Mouse (Mus musculus) limb, embryonic 11.5 days (tissue): ENCODE data around the gene Cxcl12. TPM values are rescaled to one million over a fixed set of nuclear protein-coding genes. Genes with fewer than 3 reads are reported as not detected.

Experiments used
- ATAC-seq: fragments of 200-750 bp; cut with Nextera tagmentation; 2 replicates; pipeline ENCODE4 v1.8.0; 2017; ENCODE audit warnings: low read depth; ENCODE audit not compliant: insufficient number of reproducible peaks, low FRiP score, low TSS enrichment
- DNase-seq: peaks from one replicate; pipeline ENCODE4 v3.0.0-alpha.2; 2015; ENCODE audit warnings: low spot score
- H3K27ac ChIP-seq: fragments of 300-500 bp; sonication (generic); replicated peaks from 2 replicates; pipeline ENCODE4 v1.5.1; 2014; ENCODE audit warnings: low read depth, mild to moderate bottlenecking, low read length
- H3K27me3 ChIP-seq: fragments of 300-500 bp; sonication (generic); 2 replicates; pipeline ENCODE4 v1.6.1; 2014; ENCODE audit warnings: mild to moderate bottlenecking, low read length, mixed read lengths; ENCODE audit not compliant: control insufficient read depth, insufficient read depth
- H3K36me3 ChIP-seq: fragments of 300-500 bp; sonication (generic); 2 replicates; pipeline ENCODE4 v1.6.1; 2014; ENCODE audit warnings: mild to moderate bottlenecking, low read length, moderate library complexity, mixed read lengths; ENCODE audit not compliant: control insufficient read depth, insufficient read depth
- H3K4me1 ChIP-seq: fragments of 300-500 bp; sonication (generic); 2 replicates; pipeline ENCODE4 v1.6.1; 2014; ENCODE audit warnings: low read length, mixed read lengths; ENCODE audit not compliant: control insufficient read depth, insufficient read depth
- H3K4me2 ChIP-seq: fragments of 300-500 bp; sonication (generic); 2 replicates; pipeline ENCODE4 v1.6.1; 2014; ENCODE audit warnings: low read depth, mild to moderate bottlenecking, moderate library complexity; ENCODE audit not compliant: severe bottlenecking
- H3K4me3 ChIP-seq: fragments of 300-500 bp; sonication (generic); 2 replicates; pipeline ENCODE4 v1.5.1; 2014; ENCODE audit warnings: low read depth, low read length
- H3K9ac ChIP-seq: fragments of 300-500 bp; sonication (generic); 2 replicates; pipeline ENCODE4 v1.6.1; 2014; ENCODE audit warnings: mild to moderate bottlenecking, low read length
- H3K9me3 ChIP-seq: fragments of 300-500 bp; sonication (generic); 2 replicates; pipeline ENCODE4 v1.6.1; 2016; ENCODE audit warnings: low read length; ENCODE audit not compliant: control insufficient read depth
- WGBS: fragments of 180-500 bp; shearing (Covaris S2); extraction: QIAGEN DNeasy Blood & Tissue Kit; methylation state at CpG from one replicate; pipeline ENCODE4 v1.1.7; 2014; 5-methylcytosine and 5-hydroxymethylcytosine counted together
- polyA plus RNA-seq: library from polyadenylated mRNA; unstranded; fragments of >200 nt; fragmentation: Nextera tagmentation; extraction: Ambion mirVana; gene quantifications from 2 replicates; pipeline ENCODE4 v1.2.1, GENCODE M21; 2014

Gene Cxcl12
- polyA plus RNA-seq, 1 experiment from 2014 or later, result 86.0 TPM

GRCm38 (mm10) chr6:117202856-117203400 is 34.6 kb downstream of the Cxcl12 start:
- no peak for DNase-seq
- Histone ChIP-seq H3K9me3 (no peaks in the 10 kb centered on the region), H3K9ac (no peak overlapping the region), H3K36me3 (no peaks in the 10 kb centered on the region), H3K4me1 (no peaks in the 10 kb centered on the region), H3K4me2 (no peak overlapping the region), H3K27me3 (no peaks in the 10 kb centered on the region), H3K4me3 (no peak overlapping the region), H3K27ac (no peak overlapping the region)
- 80% methylated on average over 2 of the region's 2 CpGs for WGBS
- no peak for ATAC-seq

DNA sequence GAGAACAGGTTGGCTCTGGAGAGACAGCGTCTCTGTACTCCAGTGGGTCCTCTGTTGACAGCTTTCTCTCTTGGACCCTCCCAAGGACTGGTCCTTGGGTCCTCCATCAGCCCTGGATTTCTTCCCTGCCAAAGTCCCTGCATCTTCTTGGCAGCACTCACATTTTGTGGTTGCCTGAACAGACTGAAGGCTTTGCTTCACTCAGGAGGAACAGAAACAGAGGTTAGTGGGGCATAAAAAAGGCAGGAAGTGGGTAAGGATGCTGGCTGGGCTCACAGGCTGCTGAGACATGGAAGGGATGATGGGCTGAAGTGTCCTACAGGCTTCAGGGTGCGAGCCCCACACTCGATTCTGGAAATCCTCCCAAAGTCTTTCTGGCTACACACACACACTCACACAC is 35.8 kb downstream of the Cxcl12 start:
- Histone ChIP-seq H3K27ac (no peak overlapping the region), H3K9me3 (no peaks in the 10 kb centered on the region), H3K27me3 (no peaks in the 10 kb centered on the region), H3K4me3 (no peak overlapping the region), H3K36me3 (no peaks in the 10 kb centered on the region), H3K4me2 (no peak overlapping the region), H3K4me1 (no peaks in the 10 kb centered on the region), H3K9ac (no peak overlapping the region)
- DNase-seq, result no peak
- 93% methylated on average over 3 of the region's 3 CpGs for WGBS
- no peak for ATAC-seq

DNA sequence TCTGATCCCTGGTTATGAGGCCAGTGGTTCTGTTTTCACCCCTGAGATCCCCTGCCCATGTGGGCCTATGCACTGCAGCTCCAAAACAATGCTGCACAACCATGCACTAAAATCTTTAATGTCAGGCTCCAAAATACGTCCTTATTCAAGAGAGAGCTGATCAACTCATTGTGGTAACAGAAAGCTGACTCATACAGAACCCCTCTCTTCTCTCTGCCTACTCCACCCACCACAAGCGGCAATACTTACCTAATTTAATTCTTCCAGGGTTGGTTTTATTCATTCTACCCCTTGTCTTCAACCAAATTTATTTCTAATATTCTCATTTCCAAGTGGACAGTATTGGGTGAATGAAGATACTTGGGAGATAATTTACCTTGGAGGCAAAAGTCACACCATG is 38.5 kb downstream of the Cxcl12 start:
- ATAC-seq (no peak), DNase-seq (no peak)
- Histone ChIP-seq H3K9ac (no peak overlapping the region), H3K4me1 (no peaks in the 10 kb centered on the region), H3K9me3 (no peaks in the 10 kb centered on the region), H3K27me3 (no peaks in the 10 kb centered on the region), H3K4me2 (no peak overlapping the region), H3K27ac (no peak overlapping the region), H3K36me3 (no peaks in the 10 kb centered on the region), H3K4me3 (no peak overlapping the region)
- 87% methylated on average over 2 of the region's 2 CpGs for WGBS

DNA sequence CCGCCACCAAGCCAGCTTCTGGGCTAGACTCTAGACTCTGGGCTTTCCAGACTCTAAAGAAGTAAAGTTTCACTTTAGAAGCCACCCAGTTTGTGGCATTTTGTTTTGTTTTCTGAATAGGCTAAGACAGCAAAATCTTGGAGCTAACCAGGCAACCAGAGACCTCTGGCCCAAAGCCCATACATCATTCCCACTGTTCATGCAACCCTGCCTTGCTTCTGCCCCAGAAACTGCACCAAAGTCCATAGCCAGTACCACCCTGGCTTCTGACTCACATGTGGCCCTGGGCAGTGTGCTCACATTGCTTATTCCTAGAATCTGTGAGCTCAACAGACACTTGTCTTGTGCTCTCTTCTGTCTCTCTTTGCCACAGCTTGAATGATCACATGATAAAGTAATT is 39.0 kb downstream of the Cxcl12 start:
- DNase-seq (no peak), ATAC-seq (no peak)
- no peaks in the 10 kb centered on the region for H3K36me3 ChIP-seq
- no peaks in the 10 kb centered on the region for H3K9me3 ChIP-seq
- H3K4me3 ChIP-seq, result no peak overlapping the region
- 96% methylated on average over 1 of the region's 1 CpGs for WGBS
- H3K4me2 ChIP-seq, result no peak overlapping the region
- no peak overlapping the region for H3K27ac ChIP-seq
- no peaks in the 10 kb centered on the region for H3K27me3 ChIP-seq
- H3K9ac ChIP-seq, result no peak overlapping the region
- H3K4me1 ChIP-seq, result no peaks in the 10 kb centered on the region

DNA sequence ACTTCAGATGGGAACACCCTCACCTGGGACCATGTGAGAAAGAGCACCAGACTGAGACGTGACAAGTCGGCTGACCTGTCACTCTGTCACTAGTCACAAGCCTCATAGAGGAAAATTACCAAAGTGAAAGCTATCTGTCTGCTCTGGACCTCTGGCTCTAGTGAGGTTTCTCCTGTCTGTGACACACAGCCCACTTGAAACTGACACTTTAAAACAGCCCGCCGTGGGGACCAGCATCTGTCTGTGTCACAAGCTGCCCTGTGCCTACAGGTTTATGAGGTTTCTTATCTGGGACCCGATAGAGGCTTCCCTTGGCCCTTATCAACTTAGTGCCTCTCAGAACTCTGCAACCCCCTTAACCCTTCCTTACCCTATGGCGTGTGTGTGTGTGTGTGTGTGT is 41.8 kb downstream of the Cxcl12 start:
- H3K4me1 ChIP-seq, result no peaks in the 10 kb centered on the region
- no peak for ATAC-seq
- no peak overlapping the region for H3K4me3 ChIP-seq
- H3K9me3 ChIP-seq, result no peaks in the 10 kb centered on the region
- H3K27me3 ChIP-seq, result no peaks in the 10 kb centered on the region
- 46% methylated on average over 6 of the region's 6 CpGs for WGBS
- H3K9ac ChIP-seq, result no peak overlapping the region
- DNase-seq, result no peak
- no peak overlapping the region for H3K4me2 ChIP-seq
- H3K36me3 ChIP-seq, result no peaks in the 10 kb centered on the region
- no peak overlapping the region for H3K27ac ChIP-seq

DNA sequence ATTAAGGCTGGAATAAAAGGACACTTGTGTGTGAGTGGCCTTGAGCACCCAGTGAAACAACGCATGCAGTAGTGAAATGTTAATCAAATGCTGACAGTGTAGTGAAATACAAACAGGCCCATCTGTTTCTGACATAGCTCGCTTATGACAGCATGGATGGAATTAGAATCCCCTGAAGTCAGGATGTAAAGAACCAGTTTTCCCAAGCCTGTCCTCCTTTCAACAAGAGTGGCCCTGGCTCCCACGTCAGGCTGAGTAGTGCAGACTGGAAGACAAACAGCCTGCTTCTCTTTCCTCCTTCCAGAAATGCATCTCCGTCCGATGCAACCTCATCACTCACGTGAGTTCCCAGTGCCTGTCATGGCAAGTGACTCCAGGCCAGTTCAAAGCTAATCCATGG is 42.2 kb downstream of the Cxcl12 start:
- 43% methylated on average over 6 of the region's 6 CpGs for WGBS

DNA sequence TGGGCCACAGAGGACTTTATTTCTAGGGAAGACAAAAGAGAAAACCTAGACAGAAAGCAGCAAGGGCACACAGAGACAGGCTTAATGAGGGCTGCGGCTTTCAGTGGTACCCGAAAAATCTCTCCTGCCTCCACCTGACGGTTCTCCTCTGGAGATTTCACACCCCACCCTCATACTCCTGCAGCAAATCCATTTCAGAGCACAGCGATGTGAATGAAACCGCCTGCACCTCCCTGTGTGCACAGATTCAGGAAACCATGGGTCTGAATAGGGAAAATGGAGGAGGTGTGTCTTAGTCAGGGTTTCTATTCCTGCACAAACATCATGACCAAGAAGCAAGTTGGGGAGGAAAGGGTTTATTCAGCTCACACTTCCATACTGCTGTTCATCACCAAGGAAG is 46.2 kb downstream of the Cxcl12 start:
- Histone ChIP-seq H3K9ac (no peak overlapping the region), H3K4me2 (no peak overlapping the region), H3K4me1 (no peaks in the 10 kb centered on the region), H3K27me3 (no peaks in the 10 kb centered on the region), H3K9me3 (no peaks in the 10 kb centered on the region), H3K4me3 (no peak overlapping the region), H3K36me3 (no peaks in the 10 kb centered on the region), H3K27ac (no peak overlapping the region)
- ATAC-seq, result no peak
- DNase-seq, result no peak
- WGBS, result 86% methylated on average over 5 of the region's 5 CpGs

More for the DNA sequence above, 42.2 kb downstream of the Cxcl12 start:
- H3K9me3 ChIP-seq, result no peaks in the 10 kb centered on the region
- H3K27ac ChIP-seq, result no peak overlapping the region
- H3K27me3 ChIP-seq, result no peaks in the 10 kb centered on the region
- no peaks in the 10 kb centered on the region for H3K4me1 ChIP-seq
- H3K9ac ChIP-seq, result no peak overlapping the region
- no peaks in the 10 kb centered on the region for H3K36me3 ChIP-seq
- no peak overlapping the region for H3K4me2 ChIP-seq
- DNase-seq, result no peak
- H3K4me3 ChIP-seq, result no peak overlapping the region
- no peak for ATAC-seq

DNA sequence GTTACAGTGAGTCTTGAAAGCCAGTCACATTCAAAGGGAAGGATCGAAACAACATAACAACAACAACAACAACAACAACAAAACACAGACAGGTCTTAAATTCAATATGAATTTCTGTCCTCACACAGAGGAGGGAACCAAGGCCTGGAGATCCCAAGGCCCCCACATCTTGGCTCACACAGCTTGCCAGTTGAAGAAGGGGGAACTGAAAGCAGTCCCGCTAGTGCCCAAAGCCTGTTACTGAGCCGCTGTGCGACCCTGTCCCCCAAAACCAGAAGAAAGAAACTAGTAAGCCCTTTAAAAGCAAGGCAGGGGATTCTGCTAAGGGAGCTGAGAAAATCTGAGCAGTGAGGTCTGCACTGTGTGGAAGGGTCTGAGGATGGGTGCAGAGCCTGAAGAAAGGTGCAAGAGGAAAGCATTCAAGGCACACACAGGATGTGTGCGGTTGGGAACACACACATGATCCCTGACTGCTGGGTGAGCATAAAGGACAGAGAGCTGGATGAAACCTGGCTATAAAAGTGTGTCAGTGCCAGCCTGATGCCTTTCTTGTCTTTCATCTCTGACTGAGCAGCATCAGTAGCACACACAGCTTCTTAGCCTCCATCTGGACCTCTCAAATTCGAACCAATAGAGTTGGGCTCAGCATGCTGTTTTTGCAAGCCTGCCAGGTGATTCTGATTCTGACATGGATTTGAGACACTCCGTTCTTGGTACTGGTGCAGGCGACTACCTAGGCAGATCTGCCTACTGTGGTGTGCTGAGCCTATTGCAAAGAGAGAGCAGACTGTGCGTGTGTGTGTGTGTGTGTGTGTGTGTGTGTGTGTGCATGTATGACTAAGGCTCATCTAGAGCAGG is 50.3 kb downstream of the Cxcl12 start:
- DNase-seq (no peak), ATAC-seq (no peak)
- no peaks in the 10 kb centered on the region for H3K27me3 ChIP-seq
- H3K4me3 ChIP-seq, result no peak overlapping the region
- no peak overlapping the region for H3K27ac ChIP-seq
- 84% methylated on average over 9 of the region's 9 CpGs for WGBS
- no peaks in the 10 kb centered on the region for H3K36me3 ChIP-seq
- no peak overlapping the region for H3K9ac ChIP-seq
- H3K4me1 ChIP-seq, result peaks cover 4% of the 10 kb centered on the region; the same call in 1 of the 2 replicates
- H3K9me3 ChIP-seq, result no peaks in the 10 kb centered on the region
- no peak overlapping the region for H3K4me2 ChIP-seq
